Mouse (Mus musculus) spleen, postnatal 36 days (tissue): ENCODE measurements around the gene Dbn1.

Experiments
- DNase-seq, 2 experiments: peaks; one replicate each; pipeline ENCODE4 v3.0.0; 2022; ENCODE audit warnings: low spot score in 2 of 2, mixed read lengths in 1 of 2

The Dbn1 gene

DNA sequence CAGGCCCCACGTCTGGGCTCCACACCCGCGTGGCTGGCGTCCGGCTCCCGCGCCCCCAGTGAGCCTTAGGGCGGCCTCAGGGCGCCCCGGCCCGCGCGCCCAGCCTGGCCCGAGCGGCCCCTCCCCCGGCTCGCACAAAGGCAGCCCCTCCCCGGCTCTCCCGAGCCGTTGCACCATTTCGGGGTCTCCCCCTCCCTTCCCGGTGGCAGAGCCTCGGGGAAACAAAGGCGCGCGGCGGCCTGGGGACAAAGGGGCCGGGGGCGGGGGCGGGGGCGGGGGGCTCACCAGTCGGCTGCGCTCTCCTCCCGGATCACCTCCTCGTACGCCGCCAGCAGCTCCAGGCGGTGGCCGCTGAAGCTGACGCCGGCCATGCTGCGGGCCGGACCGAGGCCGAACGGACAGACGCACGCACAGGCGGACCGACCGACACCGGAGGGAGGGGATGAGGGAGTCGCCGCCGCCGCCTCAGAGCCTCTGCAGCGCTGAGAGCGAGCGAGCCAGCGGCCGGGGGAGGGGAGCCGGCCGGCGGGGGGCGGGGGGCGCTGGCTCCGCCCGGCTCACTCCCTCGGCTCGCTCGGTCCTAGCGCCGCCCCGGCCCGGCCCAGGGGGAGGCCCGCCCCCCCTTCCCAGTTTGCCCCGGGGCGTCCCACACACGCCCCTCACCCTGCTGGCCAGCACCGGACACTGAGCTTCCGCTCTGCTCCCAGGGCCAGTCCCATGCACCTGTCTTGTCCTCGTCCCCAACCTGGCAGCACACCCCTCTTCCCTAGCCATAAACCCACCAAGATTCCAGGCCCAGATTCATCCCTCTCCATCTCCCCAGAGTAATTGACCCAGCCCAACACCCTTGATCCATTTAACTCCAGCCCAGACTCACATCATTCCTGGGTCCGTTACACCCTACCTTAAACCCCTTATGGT lies at the start of gene Dbn1:
Dbn1 (minus strand) TSS at position 534 of the 921 bp plus-strand sequence.
- DNase-seq: no peak

DNA sequence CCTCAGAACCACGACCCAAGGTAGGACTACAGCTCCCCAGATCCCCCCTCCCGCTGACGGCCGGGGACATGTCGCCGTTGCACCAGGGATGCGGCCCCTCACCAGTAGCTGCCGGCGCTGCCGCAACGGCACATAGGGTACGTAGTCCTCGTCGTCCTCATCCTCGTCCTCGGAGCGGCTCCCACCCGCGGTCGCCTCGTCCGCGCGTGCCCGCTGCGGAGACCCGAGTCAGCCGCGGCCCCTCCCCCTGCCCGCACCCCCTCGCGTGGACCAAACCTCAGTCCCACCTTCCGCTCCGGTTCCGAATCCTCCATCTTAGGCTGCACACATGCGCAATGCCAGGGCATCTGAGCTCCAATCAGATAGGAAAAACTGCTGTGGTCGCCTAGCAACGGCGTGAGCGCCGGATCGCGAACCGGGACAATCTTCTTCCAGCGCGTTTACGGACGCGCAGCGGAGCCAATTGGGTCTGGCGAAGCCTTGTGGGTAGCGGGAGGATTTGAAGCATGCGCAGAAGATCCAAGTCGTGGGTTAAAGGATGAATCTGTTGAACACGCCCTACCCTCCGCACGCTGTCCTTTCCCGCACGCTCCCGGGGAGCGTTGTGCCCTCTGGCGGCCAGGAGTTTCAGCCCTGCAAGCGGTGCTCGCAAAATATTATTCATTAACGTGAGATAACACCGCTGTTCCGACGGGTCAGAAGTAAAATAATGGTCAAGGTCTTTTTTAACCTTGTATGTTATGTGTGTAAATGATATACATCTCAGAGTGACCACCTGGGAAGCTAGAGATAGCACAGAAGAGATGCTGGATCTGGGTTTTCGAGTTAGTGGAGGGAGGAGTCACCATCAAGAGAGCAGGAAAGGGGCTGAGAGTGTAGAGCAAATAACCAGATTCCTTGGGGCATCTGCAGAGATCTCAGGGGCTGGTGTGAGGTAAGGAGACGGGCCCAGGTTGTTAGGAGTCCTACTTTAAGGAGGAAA lies 48.6 kb upstream of the Dbn1 start, which contains the start of gene Ddx41:
Ddx41 (minus strand) TSS at position 465 of the 982 bp plus-strand sequence.
- DNase-seq: peak; percentile 98 to 99

GRCm38 (mm10) chr13:55535796-55536193 lies 47.9 kb upstream of the Dbn1 start:
- DNase-seq: no peak

GRCm38 (mm10) chr13:55535191-55535590 lies 47.3 kb upstream of the Dbn1 start:
- DNase-seq: no peak

- peak; percentile 92 to 93 for DNase-seq
These were observed 41.4 kb upstream of the Dbn1 start, which contains the start of gene Dok3 for GRCm38 (mm10) chr13:55529198-55529915. TSS of gene Dok3 (minus strand) at chr13:55529296.

DNA sequence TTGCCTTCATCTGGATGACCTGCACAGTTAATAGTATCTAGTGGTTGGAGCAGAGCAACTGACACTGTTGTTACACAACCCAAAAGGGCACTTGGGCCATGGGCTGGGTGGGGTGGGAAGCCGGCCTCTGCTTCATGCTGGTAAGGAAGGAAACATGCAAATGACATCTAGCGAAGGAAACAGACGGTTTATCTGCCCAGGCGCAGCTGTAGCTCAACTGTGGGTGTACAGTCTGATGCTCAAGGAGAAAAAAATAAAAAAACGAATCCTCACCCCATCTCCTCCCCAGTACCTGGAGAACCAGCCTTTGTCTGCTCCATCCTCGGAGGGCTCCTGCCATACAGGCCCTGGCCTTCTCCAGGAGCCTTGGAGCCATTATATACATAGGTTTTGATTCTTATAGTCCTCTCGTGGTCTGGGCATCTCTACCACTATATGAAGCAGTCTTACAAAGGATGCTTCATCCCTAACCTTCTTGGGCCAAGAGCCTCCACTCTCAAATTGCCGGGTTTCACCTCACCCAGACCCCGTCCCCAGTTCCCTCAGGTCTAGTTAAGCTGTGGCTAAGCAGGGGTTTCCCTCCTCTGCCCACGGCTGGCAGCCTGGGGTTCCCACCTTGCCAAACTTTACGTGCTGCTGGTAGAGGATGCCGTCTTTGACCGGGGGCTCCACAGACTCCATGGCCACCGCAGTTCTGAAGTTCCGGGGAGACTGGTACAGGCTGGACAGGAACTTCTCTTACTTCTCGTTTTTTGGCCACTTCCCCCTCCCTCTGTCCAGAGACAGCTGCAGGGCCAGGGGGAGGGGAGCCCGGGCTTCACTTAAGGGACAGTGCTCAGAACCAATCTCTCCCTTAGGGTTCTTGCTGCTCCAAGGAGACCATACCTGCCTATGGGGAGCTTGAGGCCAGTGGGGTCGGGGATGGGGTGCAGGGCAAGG lies 40.2 kb upstream of the Dbn1 start:
- peak; percentile 79 to 80 for DNase-seq

GRCm38 (mm10) chr13:55527212-55527611 lies 39.3 kb upstream of the Dbn1 start:
- DNase-seq: peak; percentile 40 to 47

DNA sequence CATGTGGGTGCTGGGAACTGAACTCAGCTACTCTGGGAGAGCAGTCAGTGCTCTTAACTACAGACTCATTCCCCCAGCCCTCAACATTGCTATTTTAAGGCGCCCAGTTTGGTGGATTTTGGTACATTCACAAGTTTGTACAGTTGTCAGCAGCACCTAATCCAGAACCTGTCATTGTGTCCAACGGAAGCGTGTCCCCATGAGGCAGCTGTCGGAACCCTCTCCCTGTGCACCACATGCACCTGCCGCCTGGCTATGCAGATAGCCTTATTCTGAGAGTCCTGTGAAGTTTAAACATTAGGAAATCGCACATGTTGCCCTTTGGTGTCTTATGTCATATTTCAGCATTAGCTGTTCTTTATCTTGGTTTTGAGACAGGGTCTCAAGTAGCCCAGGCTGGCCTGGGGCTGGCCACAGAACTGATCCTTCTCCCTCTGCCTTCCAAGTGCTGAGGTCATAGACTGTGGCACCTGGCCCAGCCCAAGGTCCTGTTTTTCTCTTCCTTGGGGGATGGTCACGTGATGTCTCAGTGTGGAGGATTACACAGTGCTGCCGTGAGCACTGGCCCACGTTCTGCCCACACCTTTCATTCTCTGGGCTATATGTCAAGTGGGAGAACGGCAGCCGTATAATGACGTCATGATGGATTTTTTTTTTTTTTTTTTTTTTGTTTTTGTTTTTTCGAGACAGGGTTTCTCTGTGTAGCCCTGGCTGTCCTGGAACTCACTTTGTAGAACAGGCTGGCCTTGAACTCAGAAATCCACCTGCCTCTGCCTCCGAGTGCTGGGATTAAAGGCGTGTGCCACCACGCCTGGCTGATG lies 38.0 kb upstream of the Dbn1 start:
- no peak for DNase-seq

DNA sequence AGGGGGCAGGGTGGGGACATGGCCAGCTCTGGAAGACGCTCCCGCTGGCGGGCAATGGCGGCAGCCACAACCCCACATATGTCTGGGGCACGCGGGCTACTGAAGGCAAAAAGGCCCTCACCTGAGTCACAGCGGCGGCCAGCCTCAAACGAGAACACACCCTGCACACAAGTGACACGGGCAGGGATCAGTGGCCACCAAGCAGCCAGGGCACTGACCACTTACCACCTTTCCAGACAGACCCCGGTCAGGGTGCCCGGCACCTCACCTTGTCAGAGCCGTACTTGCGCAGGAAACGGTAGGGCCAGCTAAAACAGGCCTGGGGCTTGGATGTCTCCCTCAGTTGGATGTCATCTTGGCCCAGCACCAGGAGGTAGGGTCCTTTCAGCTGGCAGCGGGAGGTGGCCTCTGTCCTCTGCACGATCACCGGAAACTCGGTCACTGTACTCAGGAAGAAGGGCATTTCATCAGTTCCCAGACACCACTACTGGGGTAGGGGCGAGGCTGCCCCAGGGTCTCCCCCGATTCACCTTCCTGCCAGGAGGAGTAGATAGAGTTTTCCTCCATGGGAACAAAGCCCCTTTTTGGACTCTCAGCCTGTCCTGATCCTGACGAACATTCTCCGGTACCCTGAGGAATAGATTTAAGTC lies 36.2 kb upstream of the Dbn1 start:
- DNase-seq: no peak

- DNase-seq: peak in 1 of 2 experiments; percentile 25
These were observed 35.4 kb upstream of the Dbn1 start for GRCm38 (mm10) chr13:55523278-55523677.

DNA sequence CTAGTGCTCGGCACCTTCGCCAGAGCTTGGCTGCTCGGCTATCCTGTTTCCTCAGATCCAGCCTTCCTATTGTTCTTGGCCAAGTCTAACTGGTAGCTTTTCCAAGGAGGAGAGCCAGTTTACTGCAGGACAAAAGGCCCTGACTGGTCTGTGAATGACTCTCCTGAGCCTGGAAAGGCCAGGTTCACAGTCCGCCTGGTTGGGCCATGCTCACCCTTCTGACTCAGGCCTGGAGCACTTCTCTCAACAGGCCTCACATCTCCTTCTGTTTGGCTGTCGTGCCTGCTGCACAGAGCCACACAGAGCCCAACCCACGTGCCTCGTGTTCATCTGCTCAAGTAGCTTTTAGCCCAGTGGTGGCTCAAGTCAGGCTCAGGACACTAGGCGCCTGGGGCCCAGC lies 34.8 kb upstream of the Dbn1 start:
- DNase-seq: no peak

DNA sequence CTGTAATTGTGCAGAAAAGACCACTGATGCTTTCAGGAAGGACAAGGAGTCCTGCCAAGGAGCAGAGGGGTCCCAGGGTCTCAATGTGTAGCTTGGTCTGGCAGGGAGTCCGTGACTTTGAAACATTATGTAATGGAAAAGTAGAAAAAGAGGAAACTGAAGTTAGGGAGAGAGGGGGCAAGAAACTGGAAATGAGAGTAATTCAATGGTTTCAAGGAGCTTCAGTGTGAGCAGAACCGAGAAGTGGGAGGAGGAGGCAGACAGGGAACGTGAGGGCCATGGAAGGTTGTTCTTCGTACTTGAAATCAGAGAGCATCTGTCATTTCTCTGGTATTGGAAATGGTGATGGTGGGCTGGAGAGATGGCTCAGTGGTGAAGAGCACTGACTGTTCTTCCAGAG lies 31.7 kb upstream of the Dbn1 start:
- no peak for DNase-seq

DNA sequence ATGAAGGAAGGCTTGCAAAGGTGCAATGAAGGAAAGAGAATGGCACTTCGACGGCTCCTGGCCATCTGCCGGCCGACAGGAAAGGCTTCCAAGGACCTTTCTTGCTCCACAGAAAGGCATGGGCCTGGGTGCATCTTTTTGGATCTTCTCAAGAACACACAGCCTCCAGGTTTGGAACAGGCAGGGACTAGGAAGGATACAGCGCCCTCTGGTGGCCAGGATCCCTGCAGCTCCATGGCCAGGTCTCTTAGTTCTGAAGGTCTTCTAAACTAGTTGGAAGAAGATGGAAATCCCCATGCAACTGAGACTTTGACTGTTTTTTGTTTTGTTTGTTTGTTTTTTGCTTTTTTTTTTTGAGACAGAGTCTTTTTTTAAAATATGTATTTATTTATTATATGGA lies 29.0 kb upstream of the Dbn1 start:
- peak; percentile 71 to 77 for DNase-seq

DNA sequence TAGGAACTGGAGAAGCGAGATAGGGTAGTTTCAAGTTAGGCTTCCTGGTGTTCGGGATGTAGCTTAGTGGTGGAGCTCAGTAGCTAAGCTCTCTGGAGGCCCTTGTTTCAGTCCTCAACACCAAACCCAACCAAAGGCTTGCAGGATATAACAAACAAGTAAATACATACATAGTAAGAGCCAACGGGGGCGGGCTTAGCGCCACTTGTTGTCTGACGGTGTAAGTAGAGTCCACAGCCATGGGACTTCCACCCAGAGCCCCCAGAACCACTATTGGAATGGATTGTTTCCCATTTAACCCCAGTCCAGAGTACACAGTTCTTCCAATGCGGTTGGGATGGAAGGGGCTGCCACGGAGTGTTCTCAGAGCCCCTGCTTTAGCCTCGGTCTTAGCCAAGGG lies 25.9 kb upstream of the Dbn1 start:
- no peak for DNase-seq

GRCm38 (mm10) chr13:55513111-55513748 lies 25.3 kb upstream of the Dbn1 start, which contains the start of gene Pdlim7:
TSS of gene Pdlim7 (minus strand) at chr13:55513676.
- DNase-seq: peak; percentile 76 to 81

- no peak for DNase-seq
These were observed 24.6 kb upstream of the Dbn1 start for GRCm38 (mm10) chr13:55512379-55513031.

DNA sequence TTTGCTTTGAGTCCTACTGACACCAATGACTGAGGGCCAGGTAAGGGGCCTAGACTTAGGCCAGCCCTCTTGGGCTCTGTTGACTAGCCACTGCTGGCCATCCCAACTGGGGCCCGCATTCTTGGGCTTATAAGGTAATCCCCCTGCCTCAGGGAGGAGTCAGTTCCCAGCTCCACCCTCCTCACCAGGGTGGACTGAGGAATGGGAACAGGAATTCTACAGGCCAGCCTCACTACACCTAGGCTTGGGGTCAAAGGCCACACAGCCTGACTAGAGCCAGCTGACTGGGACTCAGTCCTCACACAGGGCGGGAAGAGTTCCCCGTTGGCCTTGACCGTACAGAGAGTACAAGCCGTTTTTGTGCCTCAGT lies 23.6 kb upstream of the Dbn1 start:
- no peak for DNase-seq
